Mouse (Mus musculus) thymus, adult 2 months (tissue): ENCODE data around the gene Mif.
"Not testable (repeated sequence)": the region's sequence is repeated elsewhere in the genome, so short reads cannot be mapped to it uniquely, and the experiment has no call there.

Experiments
- CTCF ChIP-seq: fragments of 200-500 bp; IDR thresholded peaks from 2 replicates; pipeline ENCODE4 v1.5.1; 2012; ENCODE audit warnings: mild to moderate bottlenecking, control low read depth, low read length, moderate library complexity, borderline replicate concordance; ENCODE audit not compliant: control insufficient read depth, poor library complexity, insufficient read depth; ENCODE audit errors: extremely low read depth
- POLR2A ChIP-seq: fragments of 200-500 bp; IDR thresholded peaks from 2 replicates; pipeline ENCODE4 v1.6.1; 2012; ENCODE audit warnings: mild to moderate bottlenecking, low read length, control low read depth, moderate library complexity; ENCODE audit not compliant: control insufficient read depth, poor library complexity, insufficient read depth; ENCODE audit errors: extremely low read depth

GRCm38 (mm10) chr10:75887504-75887903 lies 27.5 kb upstream of the Mif start:
- TF ChIP-seq CTCF, POLR2A: not testable (repeated sequence)
